Comparison of ENCODE assay signal across 8 mouse cellular contexts in genomic region chr11:6442566-6442965, GRCm38 (mm10). TPM values are rescaled to one million over a fixed set of nuclear protein-coding genes. Genes with fewer than 3 reads are reported as not detected.
DNase-seq lines count a peak whose midpoint lies in the region; ATAC-seq and TF ChIP-seq lines count a peak whose summit lies in the region.
"Had no signal": no experiment of that assay in that cellular context is flagged by ENCODE, and none has a peak within 500 bp of the region (broad histone marks: within the 10 kb centered on the region; RNA-seq: fewer than 3 reads in every experiment).

No protein-coding gene starts in this region.

- DNase-seq in hindbrain, embryonic 14.5 days (ENCODE audit: low spot score), result no peak
- DNase-seq in hindbrain, postnatal 0 days (ENCODE audit: low spot score), result no peak
- DNase-seq in midbrain, embryonic 11.5 days (ENCODE audit: low spot score, missing footprints), result peak; percentile 81
- DNase-seq in kidney, postnatal 0 days (ENCODE audit: low spot score), result peak; percentile 8
- no peak for DNase-seq in cerebellum, adult 8-10 months

- H3K4me2 ChIP-seq in hindbrain, embryonic 14.5 days (replicated peaks), result peak overlapping the region; percentile 74; the same call in 1 of the 2 replicates
- no peak overlapping the region for H3K4me2 ChIP-seq in hindbrain, postnatal 0 days (ENCODE audit: low read depth, low read length)
- peak overlapping the region; percentile 73; the same call in 1 of the 2 replicates for H3K4me2 ChIP-seq in midbrain, embryonic 11.5 days
- H3K4me2 ChIP-seq in midbrain, embryonic 16.5 days (ENCODE audit: low read length), result no peak overlapping the region
- no peak overlapping the region for H3K4me2 ChIP-seq in kidney, postnatal 0 days (ENCODE audit: low read length)
- peak overlapping the region; percentile 62; the same call in 1 of the 2 replicates for H3K4me2 ChIP-seq in stomach, embryonic 15.5 days

- H3K4me1 ChIP-seq in hindbrain, embryonic 14.5 days (replicated peaks; ENCODE audit: control insufficient read depth, insufficient read depth, low read length), result peaks cover 17% of the 10 kb centered on the region
- no peaks in the 10 kb centered on the region for H3K4me1 ChIP-seq in hindbrain, postnatal 0 days (ENCODE audit: insufficient read depth, low read length)
- H3K4me1 ChIP-seq in midbrain, embryonic 11.5 days (ENCODE audit: control insufficient read depth, insufficient read depth, low read length), result peaks cover 10% of the 10 kb centered on the region
- H3K4me1 ChIP-seq in midbrain, embryonic 16.5 days (ENCODE audit: control insufficient read depth, insufficient read depth, low read length), result peaks cover 12% of the 10 kb centered on the region
- peaks cover 4% of the 10 kb centered on the region for H3K4me1 ChIP-seq in kidney, postnatal 0 days (replicated peaks; ENCODE audit: insufficient read depth, low read length)
- 0 out of 2 replicates have a peak, but pooled peaks cover 4% of the 10 kb centered on the region for H3K4me1 ChIP-seq in stomach, embryonic 15.5 days

- ATAC-seq in hindbrain, embryonic 14.5 days (ENCODE audit: low FRiP score), result no peak
- ATAC-seq in hindbrain, postnatal 0 days, result no peak
- no peak for ATAC-seq in midbrain, embryonic 11.5 days (ENCODE audit: low FRiP score)
- no peak for ATAC-seq in midbrain, embryonic 16.5 days
- ATAC-seq in kidney, postnatal 0 days (replicated peaks; ENCODE audit: low FRiP score, low read depth), result no peak
- ATAC-seq in stomach, embryonic 15.5 days (ENCODE audit: insufficient read depth, low FRiP score, low read depth), result no peak
- ATAC-seq: activated CD4-positive, CD25-positive, alpha-beta regulatory T cell, adult 4 months had no signal

- no peak overlapping the region for H3K4me3 ChIP-seq in hindbrain, embryonic 14.5 days (replicated peaks; ENCODE audit: low read length)
- no peak overlapping the region for H3K4me3 ChIP-seq in hindbrain, postnatal 0 days (ENCODE audit: low read length)
- H3K4me3 ChIP-seq in midbrain, embryonic 11.5 days (ENCODE audit: low read depth, low read length), result peak overlapping the region; percentile 77; the same call in 1 of the 2 replicates
- H3K4me3 ChIP-seq in midbrain, embryonic 16.5 days (ENCODE audit: low read depth, low read length), result no peak overlapping the region
- H3K4me3 ChIP-seq in kidney, postnatal 0 days (replicated peaks; ENCODE audit: low read depth, low read length), result no peak overlapping the region
- no peak overlapping the region for H3K4me3 ChIP-seq in stomach, embryonic 15.5 days (replicated peaks)

- WGBS in hindbrain, embryonic 14.5 days, result 96% methylated on average over 4 of the region's 4 CpGs
- 96% methylated on average over 4 of the region's 4 CpGs for WGBS in hindbrain, postnatal 0 days
- WGBS in midbrain, embryonic 11.5 days, result 94% methylated on average over 4 of the region's 4 CpGs
- 91% methylated on average over 4 of the region's 4 CpGs for WGBS in midbrain, embryonic 16.5 days
- WGBS in kidney, postnatal 0 days, result 94% methylated on average over 4 of the region's 4 CpGs
- 95% methylated on average over 4 of the region's 4 CpGs for WGBS in stomach, embryonic 15.5 days

- no peak overlapping the region for H3K27ac ChIP-seq in hindbrain, embryonic 14.5 days
- no peak overlapping the region for H3K27ac ChIP-seq in hindbrain, postnatal 0 days
- H3K27ac ChIP-seq in midbrain, embryonic 11.5 days (ENCODE audit: low read depth, low read length), result no peak overlapping the region
- H3K27ac ChIP-seq in midbrain, embryonic 16.5 days (ENCODE audit: low read length), result no peak overlapping the region
- no peak overlapping the region for H3K27ac ChIP-seq in kidney, postnatal 0 days
- no peak overlapping the region for H3K27ac ChIP-seq in stomach, embryonic 15.5 days

- no peak overlapping the region for H3K9ac ChIP-seq in hindbrain, embryonic 14.5 days
- no peak overlapping the region for H3K9ac ChIP-seq in hindbrain, postnatal 0 days (replicated peaks; ENCODE audit: low read length)
- H3K9ac ChIP-seq in midbrain, embryonic 11.5 days (ENCODE audit: low read length), result no peak overlapping the region
- no peak overlapping the region for H3K9ac ChIP-seq in midbrain, embryonic 16.5 days (ENCODE audit: low read depth, low read length)
- no peak overlapping the region for H3K9ac ChIP-seq in kidney, postnatal 0 days (ENCODE audit: low read depth, low read length)
- no peak overlapping the region for H3K9ac ChIP-seq in stomach, embryonic 15.5 days

- no peak for TF ChIP-seq CTCF in hindbrain, postnatal 0 days (IDR thresholded peaks at IDR 0.05; ENCODE audit: low read depth)
- TF ChIP-seq CTCF in kidney, postnatal 0 days (IDR thresholded peaks at IDR 0.05; ENCODE audit: low read depth), result no peak

- no peaks in the 10 kb centered on the region for H3K9me3 ChIP-seq in hindbrain, embryonic 14.5 days (ENCODE audit: control insufficient read depth, low read length)
- H3K9me3 ChIP-seq in hindbrain, postnatal 0 days (ENCODE audit: low read length), result no peaks in the 10 kb centered on the region
- no peaks in the 10 kb centered on the region for H3K9me3 ChIP-seq in midbrain, embryonic 11.5 days (ENCODE audit: control insufficient read depth, low read length)
- H3K9me3 ChIP-seq in midbrain, embryonic 16.5 days (replicated peaks; ENCODE audit: control insufficient read depth, low read length, poor library complexity, severe bottlenecking), result no peaks in the 10 kb centered on the region
- H3K9me3 ChIP-seq in kidney, postnatal 0 days (replicated peaks; ENCODE audit: low read length), result no peaks in the 10 kb centered on the region
- no peaks in the 10 kb centered on the region for H3K9me3 ChIP-seq in stomach, embryonic 15.5 days

- H3K36me3 ChIP-seq in hindbrain, embryonic 14.5 days (replicated peaks; ENCODE audit: control insufficient read depth, insufficient read depth), result peaks cover 15% of the 10 kb centered on the region
- H3K36me3 ChIP-seq in hindbrain, postnatal 0 days (ENCODE audit: insufficient read depth, low read length), result peaks cover 7% of the 10 kb centered on the region; the same call in 1 of the 2 replicates
- peaks cover 3% of the 10 kb centered on the region for H3K36me3 ChIP-seq in midbrain, embryonic 11.5 days (ENCODE audit: control insufficient read depth, insufficient read depth, low read length)
- peaks cover 5% of the 10 kb centered on the region; the same call in 1 of the 2 replicates for H3K36me3 ChIP-seq in midbrain, embryonic 16.5 days (ENCODE audit: control insufficient read depth, insufficient read depth, low read length)
- H3K36me3 ChIP-seq in kidney, postnatal 0 days (ENCODE audit: insufficient read depth, low read length), result peaks cover 10% of the 10 kb centered on the region; the same call in 1 of the 2 replicates
- H3K36me3 ChIP-seq in stomach, embryonic 15.5 days, result no peaks in the 10 kb centered on the region

- no peaks in the 10 kb centered on the region for H3K27me3 ChIP-seq in hindbrain, embryonic 14.5 days (ENCODE audit: control insufficient read depth, insufficient read depth, low read length)
- H3K27me3 ChIP-seq in hindbrain, postnatal 0 days (ENCODE audit: insufficient read depth, low read length), result no peaks in the 10 kb centered on the region
- H3K27me3 ChIP-seq in midbrain, embryonic 11.5 days (ENCODE audit: control insufficient read depth, insufficient read depth, low read length), result no peaks in the 10 kb centered on the region
- H3K27me3 ChIP-seq in midbrain, embryonic 16.5 days (ENCODE audit: control insufficient read depth, insufficient read depth, low read depth, low read length), result no peaks in the 10 kb centered on the region
- no peaks in the 10 kb centered on the region for H3K27me3 ChIP-seq in kidney, postnatal 0 days (ENCODE audit: insufficient read depth, low read length)
- no peaks in the 10 kb centered on the region for H3K27me3 ChIP-seq in stomach, embryonic 15.5 days (replicated peaks)

RNA-seq across cellular contexts. Expression of gene H2afv, which starts 1.7 kb away (rescaled TPM):
- 239 and 249 TPM in 2 replicates for polyA plus RNA-seq in hindbrain, embryonic 14.5 days (2014; fragmentation: Nextera tagmentation; extraction: Ambion mirVana)
- 75.5 and 95.0 TPM in 2 replicates for total RNA-seq in hindbrain, postnatal 0 days (2014; rRNA removed)
- polyA plus RNA-seq in hindbrain, postnatal 0 days (2015; fragmentation: Nextera tagmentation; extraction: Ambion mirVana), result 251 and 254 TPM in 2 replicates
- 966 and 1,015 TPM in 2 replicates for polyA plus RNA-seq in midbrain, embryonic 11.5 days (2014; fragmentation: Nextera tagmentation; extraction: Ambion mirVana)
- 203 and 224 TPM in 2 replicates for polyA plus RNA-seq in midbrain, embryonic 16.5 days (2015; fragmentation: Nextera tagmentation; extraction: Ambion mirVana)
- polyA plus RNA-seq in kidney, postnatal 0 days (2015; fragmentation: Nextera tagmentation; extraction: Ambion mirVana), result 441 and 458 TPM in 2 replicates
- polyA plus RNA-seq in stomach, embryonic 15.5 days (2015; fragmentation: Nextera tagmentation; extraction: Ambion mirVana), result 399 and 425 TPM in 2 replicates

RNA-seq across cellular contexts. Expression of gene Ppia, which starts 27.3 kb away (rescaled TPM):
- 4,304 and 4,427 TPM in 2 replicates for polyA plus RNA-seq in hindbrain, embryonic 14.5 days (2014; fragmentation: Nextera tagmentation; extraction: Ambion mirVana)
- 2,267 and 2,460 TPM in 2 replicates for total RNA-seq in hindbrain, postnatal 0 days (2014; rRNA removed)
- 5,475 and 5,597 TPM in 2 replicates for polyA plus RNA-seq in hindbrain, postnatal 0 days (2015; fragmentation: Nextera tagmentation; extraction: Ambion mirVana)
- polyA plus RNA-seq in midbrain, embryonic 11.5 days (2014; fragmentation: Nextera tagmentation; extraction: Ambion mirVana), result 5,393 and 5,428 TPM in 2 replicates
- polyA plus RNA-seq in midbrain, embryonic 16.5 days (2015; fragmentation: Nextera tagmentation; extraction: Ambion mirVana), result 3,917 and 4,008 TPM in 2 replicates
- 5,621 and 5,791 TPM in 2 replicates for polyA plus RNA-seq in kidney, postnatal 0 days (2015; fragmentation: Nextera tagmentation; extraction: Ambion mirVana)
- polyA plus RNA-seq in stomach, embryonic 15.5 days (2015; fragmentation: Nextera tagmentation; extraction: Ambion mirVana), result 5,074 and 5,744 TPM in 2 replicates

RNA-seq across cellular contexts. Expression of gene Purb, which starts 33.2 kb away (rescaled TPM):
- polyA plus RNA-seq in hindbrain, embryonic 14.5 days (2014; fragmentation: Nextera tagmentation; extraction: Ambion mirVana), result 9.8 and 9.9 TPM in 2 replicates
- 35.9 and 36.9 TPM in 2 replicates for total RNA-seq in hindbrain, postnatal 0 days (2014; rRNA removed)
- 17.1 and 17.9 TPM in 2 replicates for polyA plus RNA-seq in hindbrain, postnatal 0 days (2015; fragmentation: Nextera tagmentation; extraction: Ambion mirVana)
- 12.8 and 13.7 TPM in 2 replicates for polyA plus RNA-seq in midbrain, embryonic 11.5 days (2014; fragmentation: Nextera tagmentation; extraction: Ambion mirVana)
- 11.2 and 11.7 TPM in 2 replicates for polyA plus RNA-seq in midbrain, embryonic 16.5 days (2015; fragmentation: Nextera tagmentation; extraction: Ambion mirVana)
- 24.5 and 26.4 TPM in 2 replicates for polyA plus RNA-seq in kidney, postnatal 0 days (2015; fragmentation: Nextera tagmentation; extraction: Ambion mirVana)
- 28.5 and 28.7 TPM in 2 replicates for polyA plus RNA-seq in stomach, embryonic 15.5 days (2015; fragmentation: Nextera tagmentation; extraction: Ambion mirVana)

RNA-seq across cellular contexts. Expression of gene Zmiz2, which starts 53.7 kb away (rescaled TPM):
- 31.7 and 33.5 TPM in 2 replicates for polyA plus RNA-seq in hindbrain, embryonic 14.5 days (2014; fragmentation: Nextera tagmentation; extraction: Ambion mirVana)
- 136 and 149 TPM in 2 replicates for total RNA-seq in hindbrain, postnatal 0 days (2014; rRNA removed)
- 27.0 and 29.0 TPM in 2 replicates for polyA plus RNA-seq in hindbrain, postnatal 0 days (2015; fragmentation: Nextera tagmentation; extraction: Ambion mirVana)
- polyA plus RNA-seq in midbrain, embryonic 11.5 days (2014; fragmentation: Nextera tagmentation; extraction: Ambion mirVana), result 13.3 and 16.4 TPM in 2 replicates
- 30.2 and 33.4 TPM in 2 replicates for polyA plus RNA-seq in midbrain, embryonic 16.5 days (2015; fragmentation: Nextera tagmentation; extraction: Ambion mirVana)
- polyA plus RNA-seq in kidney, postnatal 0 days (2015; fragmentation: Nextera tagmentation; extraction: Ambion mirVana), result 9.9 TPM in 2 replicates
- polyA plus RNA-seq in stomach, embryonic 15.5 days (2015; fragmentation: Nextera tagmentation; extraction: Ambion mirVana), result 10.7 and 11.1 TPM in 2 replicates

Comparison
In these comparisons a context has a peak if more than half of its experiments do, and no peak if none do; other contexts are left out.
1. H3K4me2 ChIP-seq: peak in hindbrain, embryonic 14.5 days (single experiment), midbrain, embryonic 11.5 days (single experiment) and stomach, embryonic 15.5 days (single experiment); none in hindbrain, postnatal 0 days (single experiment), midbrain, embryonic 16.5 days (single experiment) and kidney, postnatal 0 days (single experiment).
2. DNase-seq: peak in midbrain, embryonic 11.5 days (single experiment) and kidney, postnatal 0 days (single experiment); none in hindbrain, embryonic 14.5 days (single experiment), hindbrain, postnatal 0 days (single experiment) and cerebellum, adult 8-10 months (single experiment).